Mouse (Mus musculus) embryonic facial prominence, embryonic 11.5 days (tissue): ENCODE measurements around the gene Rexo1. TPM values are rescaled to one million over a fixed set of nuclear protein-coding genes. Genes with fewer than 3 reads are reported as not detected.

ENCODE experiments used
- microRNA-seq: library from miRNA; unstranded; fragments of <30 nt; microRNA quantifications from one replicate; pipeline ENCODE4, GENCODE M21; 2016; ENCODE audit warnings: borderline number of aligned reads
- polyA plus RNA-seq: library from polyadenylated mRNA; unstranded; fragments of >200 nt; fragmentation: Nextera tagmentation; extraction: Ambion mirVana; gene quantifications from 2 replicates; pipeline ENCODE4 v1.2.1, GENCODE M21; 2014

Gene Rexo1
- polyA plus RNA-seq, 1 experiment from 2014 or later = 17.1 TPM

Small RNA genes lying within 50 kb of the gene (microRNA-seq; reads per million reads assigned to microRNA genes)
- gene Mir6912 = not detected

Other genes starting within 250 kb of the Rexo1 start
- 36.5 and 41.6 TPM in 2 replicates for gene 2310011J03Rik, start 241.0 kb downstream of the Rexo1 start, polyA plus RNA-seq
- gene Pcsk4, start 232.1 kb downstream of the Rexo1 start, polyA plus RNA-seq = 1.6 and 2.9 TPM in 2 replicates
- 4.3 and 4.5 TPM in 2 replicates for gene Reep6, start 231.6 kb downstream of the Rexo1 start, polyA plus RNA-seq
- 0.14 and 0.88 TPM in 2 replicates for gene Adamtsl5, start 213.1 kb downstream of the Rexo1 start, polyA plus RNA-seq
- gene Plk5, start 205.1 kb downstream of the Rexo1 start, polyA plus RNA-seq = 0.26 and 0.52 TPM in 2 replicates
- gene Mex3d, start 173.9 kb downstream of the Rexo1 start, polyA plus RNA-seq = 10.3 and 12.9 TPM in 2 replicates
- 241 and 259 TPM in 2 replicates for gene Mbd3, start 162.0 kb downstream of the Rexo1 start, polyA plus RNA-seq
- gene Uqcr11, start 154.7 kb downstream of the Rexo1 start, polyA plus RNA-seq = 377 and 460 TPM in 2 replicates
- 174 and 178 TPM in 2 replicates for gene Tcf3, start 127.9 kb downstream of the Rexo1 start, polyA plus RNA-seq
- 0.22 and 0.43 TPM in 2 replicates for gene Onecut3, start 66.7 kb downstream of the Rexo1 start, polyA plus RNA-seq
- 0.28 and 0.36 TPM in 2 replicates for gene Atp8b3, start 22.4 kb downstream of the Rexo1 start, polyA plus RNA-seq
- 4.5 and 5.5 TPM in 2 replicates for gene Klf16, start 15.8 kb upstream of the Rexo1 start, polyA plus RNA-seq
- 94.8 and 111 TPM in 2 replicates for gene Abhd17a, start 28.8 kb upstream of the Rexo1 start, polyA plus RNA-seq
- 62.4 and 64.9 TPM in 2 replicates for gene Scamp4, start 41.3 kb upstream of the Rexo1 start, polyA plus RNA-seq
- 5.7 and 5.8 TPM in 2 replicates for gene Adat3, start 41.3 kb upstream of the Rexo1 start, polyA plus RNA-seq
- gene Gm49322, start 44.5 kb upstream of the Rexo1 start, polyA plus RNA-seq = 1.4 and 1.5 TPM in 2 replicates
- 93.4 and 97.9 TPM in 2 replicates for gene Csnk1g2, start 61.3 kb upstream of the Rexo1 start, polyA plus RNA-seq
- 53.5 and 56.3 TPM in 2 replicates for gene Btbd2, start 95.5 kb upstream of the Rexo1 start, polyA plus RNA-seq
- 63.7 and 67.0 TPM in 2 replicates for gene Mknk2, start 116.6 kb upstream of the Rexo1 start, polyA plus RNA-seq
- gene Mob3a, start 140.4 kb upstream of the Rexo1 start, polyA plus RNA-seq = 42.3 and 45.0 TPM in 2 replicates
- 4.8 and 7.6 TPM in 2 replicates for gene Izumo4, start 140.6 kb upstream of the Rexo1 start, polyA plus RNA-seq
- 57.6 and 61.0 TPM in 2 replicates for gene Ap3d1, start 180.7 kb upstream of the Rexo1 start, polyA plus RNA-seq
- gene Dot1l, start 193.6 kb upstream of the Rexo1 start, polyA plus RNA-seq = 13.8 and 16.6 TPM in 2 replicates
- 92.6 and 93.9 TPM in 2 replicates for gene Sf3a2, start 236.6 kb upstream of the Rexo1 start, polyA plus RNA-seq
- 119 and 137 TPM in 2 replicates for gene Plekhj1, start 237.1 kb upstream of the Rexo1 start, polyA plus RNA-seq
- not detected in 2 replicates for gene Amh, start 243.7 kb upstream of the Rexo1 start, polyA plus RNA-seq